Mouse (Mus musculus) A20 (cell line): ENCODE results near the gene Prss12.
A peak's percentile ranks its signal among the peaks of the same experiment; 100 is the strongest.
"Not testable (repeated sequence)": the region's sequence is repeated elsewhere in the genome, so short reads cannot be mapped to it uniquely, and the experiment has no call there.

Source experiments
- DNase-seq: peaks from one replicate; pipeline ENCODE4 v3.0.0-alpha.2; 2011; ENCODE audit warnings: low read depth, low spot score

Gene Prss12

GRCm38 (mm10) chr3:123476833-123477232 is 30.1 kb downstream of the Prss12 start:
- DNase-seq: no peak

DNA sequence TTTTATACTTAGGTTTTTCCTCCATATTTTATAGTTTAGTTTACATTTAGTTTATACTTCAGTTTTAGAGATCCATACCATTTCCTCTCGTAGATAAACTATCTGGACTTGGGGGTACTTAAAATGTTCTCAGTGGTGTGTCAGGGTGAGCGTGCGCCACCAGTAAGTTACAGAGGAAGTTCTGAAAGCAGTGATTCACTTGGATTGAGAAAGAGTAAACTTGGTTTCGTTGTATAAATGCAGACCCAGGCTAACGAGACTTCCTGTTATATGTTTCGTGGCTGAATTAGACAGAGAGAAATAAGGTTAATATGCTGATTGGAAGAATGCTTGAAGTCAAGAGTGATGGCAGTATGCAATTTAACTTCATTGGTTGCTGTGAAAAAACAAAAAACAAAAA is 34.6 kb downstream of the Prss12 start:
- no peak for DNase-seq

GRCm38 (mm10) chr3:123491814-123492213 is 45.1 kb downstream of the Prss12 start:
- no peak for DNase-seq

DNA sequence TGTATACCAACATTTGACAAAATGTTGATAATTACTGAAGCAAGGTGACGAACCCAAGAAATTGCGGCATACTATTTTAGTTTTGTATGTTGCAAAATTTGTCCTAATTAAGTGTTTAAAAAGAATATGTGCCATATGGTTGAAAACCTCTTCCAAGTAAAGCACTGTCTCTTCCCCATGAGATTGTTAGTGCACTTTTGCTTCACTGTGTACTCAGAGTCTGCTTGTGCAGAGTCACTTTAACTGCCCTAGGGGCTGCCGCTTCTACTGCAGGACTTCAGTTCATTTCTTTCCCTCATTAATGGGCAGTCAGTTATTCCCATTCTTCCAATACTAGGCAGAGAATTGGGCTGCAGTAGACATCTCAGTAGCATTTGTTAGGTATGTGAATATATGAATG is 46.5 kb downstream of the Prss12 start:
- DNase-seq: no peak

DNA sequence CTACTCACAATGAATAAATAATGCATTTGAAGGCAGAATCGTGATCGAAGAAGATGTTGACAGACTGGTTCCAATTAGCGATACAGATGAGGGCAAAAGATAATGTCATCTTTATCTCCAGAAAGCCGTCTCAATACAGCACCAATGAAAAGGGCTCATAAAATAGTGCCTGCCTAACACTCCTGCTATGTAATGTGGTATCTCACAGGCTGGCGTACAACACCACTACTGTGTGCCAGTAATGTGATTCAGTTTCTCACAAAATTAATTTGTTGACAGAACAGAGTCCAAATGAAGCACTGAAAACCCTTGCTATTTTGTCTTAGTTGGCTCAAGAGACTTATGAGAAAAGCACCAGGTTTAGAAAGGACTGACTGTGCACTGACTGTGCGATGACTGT is 48.4 kb downstream of the Prss12 start:
- no peak for DNase-seq

GRCm38 (mm10) chr3:123498787-123499186 is 52.1 kb downstream of the Prss12 start:
- no peak for DNase-seq

DNA sequence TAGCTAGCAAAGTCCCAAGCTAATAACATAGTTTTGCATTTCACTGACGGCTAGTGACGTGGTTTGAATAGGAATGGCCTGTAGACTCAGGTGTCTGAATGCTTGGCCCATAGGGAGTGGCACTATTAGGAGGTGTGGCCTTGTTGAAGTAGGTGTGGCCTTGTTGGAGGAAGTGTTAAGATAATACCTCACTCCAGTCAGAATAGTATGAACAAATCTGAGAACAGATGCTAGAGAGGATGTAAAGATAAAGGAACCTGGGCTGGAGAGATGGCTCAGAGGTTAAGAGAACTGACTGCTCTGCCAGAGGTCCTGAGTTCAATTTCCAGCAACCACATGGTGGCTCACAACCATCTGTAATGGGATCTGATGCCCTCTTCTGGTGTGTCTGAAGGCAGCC is 55.1 kb downstream of the Prss12 start:
- DNase-seq: not testable (repeated sequence)

DNA sequence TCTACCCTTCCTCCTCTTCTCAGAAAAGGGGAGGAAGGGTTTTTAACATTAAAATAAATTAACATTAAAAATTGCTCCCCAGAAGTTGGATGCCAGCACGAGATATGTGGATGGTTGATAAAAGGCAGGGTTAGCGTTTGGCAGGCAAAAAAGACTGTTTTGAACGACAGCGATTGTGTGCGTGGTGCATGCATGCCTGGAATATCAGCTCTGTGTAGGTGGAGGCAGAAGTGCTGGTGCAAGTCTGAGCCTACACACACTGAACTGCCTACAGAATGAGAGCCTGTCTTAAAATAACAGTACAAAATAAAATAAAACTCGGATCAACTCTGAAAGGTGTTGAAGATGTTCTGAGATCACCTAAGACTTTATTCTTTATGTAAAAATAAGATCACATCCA is 57.2 kb downstream of the Prss12 start:
- DNase-seq: no peak

DNA sequence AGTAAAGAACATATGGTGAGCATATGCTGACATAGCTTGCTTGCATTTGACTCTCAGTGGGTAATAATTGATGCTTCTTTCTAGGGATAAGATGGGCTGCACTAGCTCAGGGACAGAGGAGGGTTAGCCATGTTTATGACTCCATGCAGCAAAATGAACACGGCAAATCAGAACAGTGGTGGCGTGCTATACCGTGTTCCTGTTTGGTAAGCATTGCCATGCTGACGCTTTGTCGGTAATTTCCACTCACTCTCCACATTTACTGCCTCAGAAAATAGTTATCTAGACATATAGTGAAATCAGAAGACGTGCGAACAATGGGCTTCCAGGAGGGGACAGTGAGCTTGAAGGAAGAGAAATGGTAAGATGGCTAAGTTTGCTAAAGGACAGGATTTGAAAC is 58.1 kb downstream of the Prss12 start:
- DNase-seq: peak; percentile 27

- DNase-seq: peak; percentile 41
Observed at GRCm38 (mm10) chr3:123505778-123506667, 59.3 kb downstream of the Prss12 start.

DNA sequence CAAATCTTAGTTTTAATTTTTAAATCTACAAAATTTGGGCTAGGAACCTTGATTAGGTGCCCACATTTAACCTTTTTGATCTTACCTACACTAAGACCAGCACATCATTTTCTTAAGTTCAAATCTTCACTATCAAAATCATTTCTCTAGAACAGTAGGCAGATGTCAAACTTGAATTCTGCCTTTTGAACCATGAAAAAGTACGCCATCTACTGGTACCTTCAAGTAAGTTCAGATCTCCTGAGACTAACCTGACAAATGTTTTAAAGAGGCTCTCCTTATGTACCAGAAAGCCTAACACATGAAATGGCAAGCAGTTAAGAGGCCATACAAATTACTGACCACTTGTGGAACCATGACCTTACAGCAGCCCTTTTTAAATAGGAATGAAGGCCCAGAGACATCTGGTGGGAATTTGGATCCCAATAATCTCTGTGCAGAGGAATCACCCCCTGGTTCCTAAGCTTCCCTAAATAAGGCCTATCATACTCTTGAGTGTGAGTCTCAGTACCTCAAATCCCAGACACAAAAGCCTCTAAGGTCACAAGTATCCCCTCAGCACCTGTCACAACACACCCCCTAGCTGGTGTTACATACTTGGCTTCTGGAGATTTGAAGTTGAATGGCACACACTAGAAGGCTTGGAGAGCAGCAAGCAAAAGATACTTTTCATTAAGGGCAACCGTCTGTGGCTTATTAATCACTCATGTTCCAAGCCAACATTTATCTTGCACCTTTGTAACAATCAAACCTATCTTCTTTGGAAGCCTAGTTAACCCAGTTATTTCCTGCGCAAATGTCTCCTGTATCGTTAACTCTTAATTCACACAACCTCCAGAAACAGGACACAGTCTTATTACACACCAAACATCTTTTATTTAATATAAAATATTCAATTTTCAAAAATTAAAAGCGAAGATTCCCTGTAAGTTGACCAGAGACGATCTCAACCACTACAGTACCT is 60.3 kb downstream of the Prss12 start:
- DNase-seq: peak; percentile 50

GRCm38 (mm10) chr3:123507663-123508055 is 60.9 kb downstream of the Prss12 start:
- no peak for DNase-seq

GRCm38 (mm10) chr3:123508056-123508674 is 61.5 kb downstream of the Prss12 start:
- DNase-seq: peak; percentile 99

DNA sequence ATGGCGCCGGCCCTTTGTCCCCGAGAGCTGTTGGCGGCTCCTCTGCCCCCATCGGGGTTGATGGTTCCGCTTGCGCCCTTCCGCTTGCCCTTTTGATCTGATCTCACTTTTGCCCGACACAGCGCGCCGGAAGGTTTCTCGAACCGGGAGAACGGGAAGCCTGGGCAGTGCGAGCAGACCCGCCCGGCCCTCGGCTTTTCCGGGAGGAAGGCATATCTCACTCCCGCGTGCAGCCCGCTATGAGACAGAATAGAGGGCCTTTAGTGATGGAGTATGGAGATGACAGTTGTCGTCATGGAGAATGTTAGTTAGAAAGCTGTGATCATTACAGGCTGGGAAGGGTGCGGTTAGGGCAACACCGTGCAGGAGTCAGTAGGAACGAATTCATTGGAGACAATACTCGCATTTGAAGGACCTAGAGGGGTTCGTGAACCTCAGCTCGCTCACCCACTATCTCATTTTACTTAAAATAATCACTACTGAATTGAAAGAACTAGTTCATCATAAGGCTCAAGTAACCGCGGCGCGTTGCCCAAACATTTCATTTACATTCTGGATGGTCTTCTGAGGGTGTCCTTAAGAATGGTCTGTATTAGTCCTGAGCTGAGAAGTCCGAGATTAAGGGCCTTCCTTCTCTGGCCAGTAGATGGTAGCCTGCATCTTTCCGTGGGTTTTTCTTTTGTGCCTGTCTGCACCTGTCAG is 62.1 kb downstream of the Prss12 start:
- DNase-seq: peak; percentile 70

GRCm38 (mm10) chr3:123511818-123512217 is 65.1 kb downstream of the Prss12 start:
- DNase-seq: no peak

DNA sequence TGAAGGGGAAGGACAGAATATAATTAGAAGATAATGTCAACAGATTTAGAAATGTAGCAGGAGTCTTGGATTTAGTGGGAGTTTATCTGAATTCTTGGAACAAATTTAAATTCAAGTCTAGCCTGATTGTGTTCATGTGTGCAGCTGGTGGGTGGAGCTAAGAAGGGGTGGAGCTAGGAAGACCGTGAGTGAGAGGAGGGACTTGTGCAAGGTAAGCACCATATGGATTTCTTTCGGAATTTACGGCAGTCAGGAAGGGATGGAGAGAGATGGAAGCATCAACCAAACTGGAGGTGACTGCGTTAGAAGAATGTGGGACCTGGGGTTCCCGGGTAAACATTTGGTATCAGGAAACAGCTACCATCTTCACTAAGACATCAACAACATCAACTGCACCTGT is 68.2 kb downstream of the Prss12 start:
- no peak for DNase-seq

DNA sequence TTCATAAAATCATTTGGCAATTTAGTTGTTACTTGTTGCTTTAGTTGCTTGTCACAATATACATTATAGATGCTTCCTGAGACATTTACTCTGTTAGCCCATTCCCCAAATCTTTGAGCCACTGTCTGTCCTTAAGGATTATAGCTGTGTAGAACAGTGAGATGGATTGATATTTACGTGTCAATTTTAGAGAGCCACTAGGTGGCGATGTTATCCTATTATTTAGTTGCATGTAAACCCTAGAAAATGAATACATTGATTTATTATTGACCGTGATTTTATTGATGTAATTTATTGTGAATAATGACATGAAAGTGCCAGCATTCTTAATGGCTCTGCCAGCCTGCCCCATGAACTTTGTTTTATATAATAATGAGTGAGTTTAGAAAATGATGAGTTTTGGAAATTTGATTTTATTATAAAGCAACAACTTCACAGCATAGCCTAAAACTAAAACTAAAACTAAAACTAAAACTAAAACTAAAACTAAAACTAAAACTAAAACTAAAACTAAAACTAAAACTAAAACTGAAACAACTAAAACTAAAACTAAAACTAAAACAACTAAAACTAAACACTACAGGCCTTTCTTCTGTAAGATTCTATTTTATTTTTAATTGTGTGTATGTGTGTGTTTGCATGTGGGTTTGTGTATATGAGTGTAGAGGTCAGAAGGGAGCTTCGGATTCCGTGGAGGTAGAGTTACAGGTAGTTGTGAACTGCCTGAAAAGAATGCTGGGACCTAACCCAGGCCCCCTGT is 69.1 kb downstream of the Prss12 start:
- peak; percentile 69 for DNase-seq

DNA sequence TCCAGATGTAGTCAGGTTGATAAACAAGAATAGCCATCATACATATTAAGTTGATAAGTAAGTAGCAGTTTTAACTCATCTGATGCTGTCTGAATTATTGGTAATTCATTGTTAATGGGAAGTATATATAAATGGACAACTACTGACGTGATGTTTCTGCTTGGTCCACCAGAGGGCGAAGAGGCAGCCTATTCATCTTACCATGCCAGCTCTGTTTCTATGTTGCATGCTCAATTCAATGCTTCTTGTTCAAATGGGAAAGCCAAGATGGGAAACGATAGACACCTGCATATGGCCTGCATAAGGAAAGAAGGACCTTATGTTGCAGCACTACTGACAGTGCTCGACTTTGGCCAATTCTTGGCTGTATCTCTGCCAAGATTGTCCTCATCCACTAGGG is 70.1 kb downstream of the Prss12 start:
- peak; percentile 31 for DNase-seq

DNA sequence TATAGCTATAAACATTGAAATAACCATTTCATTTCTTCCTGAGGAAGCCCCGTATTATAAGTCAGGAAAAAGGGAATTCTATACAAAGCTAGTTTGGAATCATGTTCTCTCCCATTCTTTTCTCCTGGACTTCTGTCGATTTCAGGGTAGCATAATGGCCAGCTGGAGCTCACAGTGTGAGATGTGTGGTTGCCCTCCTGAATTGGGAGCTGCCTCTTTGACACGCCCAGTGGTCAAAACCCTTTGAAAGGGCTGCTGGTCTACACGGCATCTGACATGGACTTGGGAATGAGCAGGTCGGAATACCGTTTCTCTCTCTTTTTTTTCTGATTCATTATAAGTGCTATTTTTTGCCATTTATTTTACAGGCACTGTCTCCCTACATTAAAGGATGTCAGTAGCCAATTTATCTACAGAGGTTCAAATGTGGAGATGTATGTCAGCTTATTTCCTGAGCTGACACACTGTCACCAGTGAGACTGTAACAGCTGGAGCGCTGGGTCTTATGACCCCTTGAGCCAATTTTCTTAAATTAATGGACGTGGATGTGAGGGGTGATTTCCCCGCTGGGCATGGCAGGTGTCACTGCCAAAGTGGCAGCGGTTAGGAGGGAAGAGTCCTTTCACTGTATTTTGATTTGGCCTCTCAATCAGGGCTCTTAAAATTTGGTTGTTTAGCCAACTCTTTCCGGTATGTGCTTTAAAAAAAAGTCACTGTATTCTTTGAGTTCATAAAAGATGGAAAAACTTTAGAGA is 79.8 kb downstream of the Prss12 start:
- DNase-seq: no peak
